4 mouse cellular contexts compared by ENCODE assay signal in genomic region chr10:17776684-17777083, GRCm38 (mm10). TPM values are rescaled to one million over a fixed set of nuclear protein-coding genes. Genes with fewer than 3 reads are reported as not detected.
A peak's percentile ranks its signal among the peaks of the same experiment; 100 is the strongest.
DNase-seq lines count a peak whose midpoint lies in the region; ATAC-seq and TF ChIP-seq lines count a peak whose summit lies in the region.
"Not testable (repeated sequence)": the region's sequence is repeated elsewhere in the genome, so short reads cannot be mapped to it uniquely, and the experiment has no call there.

No protein-coding gene starts in this region.

- H3K4me2 ChIP-seq in heart, embryonic 12.5 days; heart, embryonic 14.5 days (ENCODE audit: low read length); heart, embryonic 16.5 days (ENCODE audit: low read depth, low read length); stomach, postnatal 0 days (replicated peaks; ENCODE audit: low read depth): not testable (repeated sequence)

- not testable (repeated sequence) for H3K4me3 ChIP-seq in heart, embryonic 12.5 days; heart, embryonic 14.5 days (ENCODE audit: control insufficient read depth in 1 of 2, insufficient read depth in 1 of 2, low read depth in 1 of 2, low read length in 2 of 2); heart, embryonic 16.5 days (ENCODE audit: low read length); stomach, postnatal 0 days (ENCODE audit: low read depth, low read length)

- not testable (repeated sequence) for TF ChIP-seq EP300 in stomach, postnatal 0 days (optimal IDR thresholded peaks at IDR 0.05)

- not testable (repeated sequence) for H3K9me3 ChIP-seq in heart, embryonic 12.5 days (replicated peaks); heart, embryonic 14.5 days (ENCODE audit: control insufficient read depth, low read length); heart, embryonic 16.5 days (replicated peaks; ENCODE audit: control insufficient read depth, low read length); stomach, postnatal 0 days (ENCODE audit: control insufficient read depth, low read length)

- peak overlapping the region; percentile 43; the same call in 1 of the 2 replicates for H3K27ac ChIP-seq in heart, embryonic 12.5 days (ENCODE audit: poor library complexity, severe bottlenecking)
- H3K27ac ChIP-seq in heart, embryonic 14.5 days (replicated peaks in 1 of 2; ENCODE audit: control insufficient read depth in 1 of 2, insufficient read depth in 1 of 2, low read depth in 2 of 2, low read length in 2 of 2): peak overlapping the region; percentile 47 to 52; a peak in 3 of 4 replicates
- peak overlapping the region; percentile 39; the same call in 1 of the 2 replicates for H3K27ac ChIP-seq in heart, embryonic 16.5 days (ENCODE audit: low read length)
- not testable (repeated sequence) for H3K27ac ChIP-seq in stomach, postnatal 0 days (replicated peaks)

- not testable (repeated sequence) for H3K9ac ChIP-seq in heart, embryonic 12.5 days; heart, embryonic 14.5 days (ENCODE audit: low read length); heart, embryonic 16.5 days (ENCODE audit: low read length); stomach, postnatal 0 days (ENCODE audit: low read length)

- ATAC-seq in heart, embryonic 12.5 days (ENCODE audit: insufficient number of reproducible peaks, low FRiP score): 0 out of 2 replicates have a peak, but pooled peaks have one; percentile 36
- peak; percentile 74; the same call in 1 of the 2 replicates for ATAC-seq in heart, embryonic 14.5 days (ENCODE audit: insufficient number of reproducible peaks, insufficient read depth, low FRiP score, low read depth)
- 0 out of 2 replicates have a peak, but pooled peaks have one; percentile 20 for ATAC-seq in heart, embryonic 16.5 days (replicated peaks; ENCODE audit: extremely low read depth, insufficient read depth, low FRiP score)
- 0 out of 2 replicates have a peak, but pooled peaks have one; percentile 26 for ATAC-seq in stomach, postnatal 0 days (ENCODE audit: low FRiP score, low TSS enrichment)

- not testable (repeated sequence) for H3K36me3 ChIP-seq in heart, embryonic 12.5 days; heart, embryonic 14.5 days (ENCODE audit: control insufficient read depth, insufficient read depth, low read length); heart, embryonic 16.5 days (ENCODE audit: control insufficient read depth, insufficient read depth); stomach, postnatal 0 days (ENCODE audit: control insufficient read depth, insufficient read depth, low read length)

- 17% methylated on average over 4 of the region's 4 CpGs for WGBS in heart, embryonic 12.5 days
- WGBS in heart, embryonic 14.5 days: 16% methylated on average over 4 of the region's 4 CpGs
- WGBS in heart, embryonic 16.5 days: 17% methylated on average over 4 of the region's 4 CpGs
- 64% methylated on average over 4 of the region's 4 CpGs for WGBS in stomach, postnatal 0 days

- not testable (repeated sequence) for DNase-seq in stomach, postnatal 0 days (ENCODE audit: low spot score)

- not testable (repeated sequence) for H3K4me1 ChIP-seq in heart, embryonic 12.5 days (replicated peaks); heart, embryonic 14.5 days (ENCODE audit: control insufficient read depth in 2 of 2, insufficient read depth in 2 of 2, low read length in 2 of 2); heart, embryonic 16.5 days (ENCODE audit: control insufficient read depth, insufficient read depth, low read length); stomach, postnatal 0 days (replicated peaks; ENCODE audit: control insufficient read depth, insufficient read depth)

- not testable (repeated sequence) for TF ChIP-seq CTCF in stomach, postnatal 0 days (IDR thresholded peaks at IDR 0.05; ENCODE audit: low read depth)

- not testable (repeated sequence) for H3K27me3 ChIP-seq in heart, embryonic 12.5 days (replicated peaks); heart, embryonic 14.5 days (ENCODE audit: control insufficient read depth, insufficient read depth, low read length); heart, embryonic 16.5 days (ENCODE audit: control insufficient read depth, insufficient read depth, low read length); stomach, postnatal 0 days (ENCODE audit: control insufficient read depth, insufficient read depth, low read length)

RNA-seq across cellular contexts. Expression of gene Txlnb, which starts 19.3 kb away (rescaled TPM):
- polyA plus RNA-seq in heart, embryonic 12.5 days (2016; fragmentation: Nextera tagmentation; extraction: Ambion mirVana): 40.9 and 46.9 TPM in 2 replicates
- polyA plus RNA-seq in heart, embryonic 14.5 days (2014; fragmentation: Nextera tagmentation; extraction: Ambion mirVana): 45.2 and 46.8 TPM in 2 replicates
- polyA plus RNA-seq in heart, embryonic 16.5 days (2015; fragmentation: Nextera tagmentation; extraction: Ambion mirVana): 40.6 and 43.8 TPM in 2 replicates
- 0.16 and 0.35 TPM in 2 replicates for polyA plus RNA-seq in stomach, postnatal 0 days (2015; fragmentation: Nextera tagmentation; extraction: Ambion mirVana)

RNA-seq across cellular contexts. Expression of gene Cited2, which starts 53.7 kb away (rescaled TPM):
- 48.5 and 49.6 TPM in 2 replicates for polyA plus RNA-seq in heart, embryonic 12.5 days (2016; fragmentation: Nextera tagmentation; extraction: Ambion mirVana)
- 34.8 and 37.2 TPM in 2 replicates for polyA plus RNA-seq in heart, embryonic 14.5 days (2014; fragmentation: Nextera tagmentation; extraction: Ambion mirVana)
- polyA plus RNA-seq in heart, embryonic 16.5 days (2015; fragmentation: Nextera tagmentation; extraction: Ambion mirVana): 23.9 and 24.0 TPM in 2 replicates
- polyA plus RNA-seq in stomach, postnatal 0 days (2015; fragmentation: Nextera tagmentation; extraction: Ambion mirVana): 33.0 and 33.7 TPM in 2 replicates

Comparison
In these comparisons a context has a peak if more than half of its experiments do, and no peak if none do; other contexts are left out.
1. ATAC-seq: peak in every context shown above with its lines; median percentile 74 in heart, embryonic 14.5 days; 36 in heart, embryonic 12.5 days; 26 in stomach, postnatal 0 days; 20 in heart, embryonic 16.5 days.
2. RNA of gene Txlnb, which starts 19.3 kb away (polyA plus RNA-seq): 45.2 to 46.8 TPM in heart, embryonic 14.5 days, 40.6 to 43.8 TPM in heart, embryonic 16.5 days and 40.9 to 46.9 TPM in heart, embryonic 12.5 days; 0.16 to 0.35 TPM in stomach, postnatal 0 days; every median in the first group is over 10 times any median in the second.